Mouse (Mus musculus) hindbrain, embryonic 10.5 days (tissue): Measurements from ENCODE around the gene Adssl1. TPM values are rescaled to one million over a fixed set of nuclear protein-coding genes. Genes with fewer than 3 reads are reported as not detected.

ENCODE experiments used
- DNase-seq: peaks from one replicate; pipeline ENCODE4 v3.0.0-alpha.2; 2017; ENCODE audit warnings: low spot score
- H3K27ac ChIP-seq: fragments of 300-500 bp; sonication (generic); 2 replicates; pipeline ENCODE4 v1.5.1; 2016; ENCODE audit warnings: mild to moderate bottlenecking, moderate library complexity
- H3K27me3 ChIP-seq: fragments of 300-500 bp; sonication (generic); 2 replicates; pipeline ENCODE4 v1.6.1; 2016; ENCODE audit warnings: mild to moderate bottlenecking; ENCODE audit not compliant: poor library complexity, insufficient read depth, severe bottlenecking
- H3K36me3 ChIP-seq: fragments of 300-500 bp; sonication (generic); 2 replicates; pipeline ENCODE4 v1.6.1; 2016; ENCODE audit warnings: mild to moderate bottlenecking, moderate library complexity
- H3K4me1 ChIP-seq: fragments of 300-500 bp; sonication (generic); replicated peaks from 2 replicates; pipeline ENCODE4 v1.6.1; 2016; ENCODE audit warnings: mild to moderate bottlenecking
- H3K4me3 ChIP-seq: fragments of 300-500 bp; sonication (generic); 2 replicates; pipeline ENCODE4 v1.5.1; 2016; ENCODE audit warnings: mild to moderate bottlenecking, moderate library complexity
- H3K9me3 ChIP-seq: fragments of 300-500 bp; sonication (generic); 2 replicates; pipeline ENCODE4 v1.6.1; 2016; ENCODE audit warnings: mild to moderate bottlenecking, moderate library complexity
- WGBS: fragments of 180-500 bp; shearing (Covaris S2); methylation state at CpG from one replicate; pipeline ENCODE4 v1.1.7; 2016; 5-methylcytosine and 5-hydroxymethylcytosine counted together
- polyA plus RNA-seq: library from polyadenylated mRNA; unstranded; fragments of >200 nt; fragmentation: Nextera tagmentation; extraction: Ambion mirVana; gene quantifications from 2 replicates; pipeline ENCODE4 v1.2.1, GENCODE M21; 2016

The Adssl1 gene
- polyA plus RNA-seq, 1 experiment from 2014 or later, result 3.7 TPM

GRCm38 (mm10) chr12:112631472-112631871, 11.6 kb downstream of the Adssl1 start:
- H3K36me3 ChIP-seq, result no peaks in the 10 kb centered on the region
- no peaks in the 10 kb centered on the region for H3K9me3 ChIP-seq
- 0 out of 2 replicates have a peak, but pooled peaks cover 4% of the 10 kb centered on the region for H3K27me3 ChIP-seq
- peaks cover 44% of the 10 kb centered on the region for H3K4me1 ChIP-seq
- no peak overlapping the region for H3K4me3 ChIP-seq
- no peak for DNase-seq
- no peak overlapping the region for H3K27ac ChIP-seq
- 53% methylated on average over 1 of the region's 1 CpGs for WGBS

GRCm38 (mm10) chr12:112632084-112632777, 12.4 kb downstream of the Adssl1 start:
- Histone ChIP-seq H3K4me3 (no peak overlapping the region), H3K4me1 (peaks cover 38% of the 10 kb centered on the region), H3K27ac (0 out of 2 replicates have a peak overlapping the region, but pooled peaks have one; percentile 62), H3K27me3 (0 out of 2 replicates have a peak, but pooled peaks cover 4% of the 10 kb centered on the region), H3K36me3 (no peaks in the 10 kb centered on the region), H3K9me3 (no peaks in the 10 kb centered on the region)
- 74% methylated on average over 11 of the region's 11 CpGs for WGBS
- DNase-seq, result no peak

- Histone ChIP-seq H3K4me1 (peaks cover 38% of the 10 kb centered on the region), H3K27ac (0 out of 2 replicates have a peak overlapping the region, but pooled peaks have one; percentile 1), H3K4me3 (no peak overlapping the region), H3K36me3 (no peaks in the 10 kb centered on the region), H3K27me3 (0 out of 2 replicates have a peak, but pooled peaks cover 4% of the 10 kb centered on the region), H3K9me3 (no peaks in the 10 kb centered on the region)
- DNase-seq, result no peak
- 86% methylated on average over 5 of the region's 5 CpGs for WGBS
These were observed 13.1 kb downstream of the Adssl1 start for GRCm38 (mm10) chr12:112632907-112633306.

GRCm38 (mm10) chr12:112633686-112634085, 13.8 kb downstream of the Adssl1 start:
- H3K9me3 ChIP-seq, result no peaks in the 10 kb centered on the region

GRCm38 (mm10) chr12:112639526-112639925, 19.7 kb downstream of the Adssl1 start:
- 88% methylated on average over 10 of the region's 10 CpGs for WGBS
- no peak overlapping the region for H3K27ac ChIP-seq
- H3K4me1 ChIP-seq, result peaks cover 8% of the 10 kb centered on the region; the same call in 1 of the 2 replicates
- no peak for DNase-seq
- H3K4me3 ChIP-seq, result no peak overlapping the region
- no peaks in the 10 kb centered on the region for H3K27me3 ChIP-seq
- H3K9me3 ChIP-seq, result no peaks in the 10 kb centered on the region
- H3K36me3 ChIP-seq, result no peaks in the 10 kb centered on the region

More at GRCm38 (mm10) chr12:112633686-112634085, 13.8 kb downstream of the Adssl1 start:
- WGBS, result 68% methylated on average over 9 of the region's 9 CpGs
- Histone ChIP-seq H3K4me3 (no peak overlapping the region), H3K27me3 (0 out of 2 replicates have a peak, but pooled peaks cover 4% of the 10 kb centered on the region), H3K27ac (no peak overlapping the region), H3K36me3 (no peaks in the 10 kb centered on the region), H3K4me1 (peaks cover 30% of the 10 kb centered on the region)
- no peak for DNase-seq

GRCm38 (mm10) chr12:112643126-112643525, 23.3 kb downstream of the Adssl1 start:
- WGBS, result 93% methylated on average over 6 of the region's 6 CpGs
- no peak for DNase-seq
- H3K27ac ChIP-seq, result no peak overlapping the region

GRCm38 (mm10) chr12:112644180-112644854, 24.5 kb downstream of the Adssl1 start, which contains the start of gene Siva1:
TSS of gene Siva1 (plus strand) at chr12:112644679.
- no peaks in the 10 kb centered on the region for H3K9me3 ChIP-seq
- H3K27me3 ChIP-seq, result no peaks in the 10 kb centered on the region
- H3K27ac ChIP-seq, result peak within 1 kb of the TSS; percentile 94
- H3K4me1 ChIP-seq, result peaks cover 27% of the 10 kb centered on the region
- DNase-seq, result peak; percentile 99
- WGBS, result 2% methylated on average over 45 of the region's 46 CpGs
- H3K4me3 ChIP-seq, result peak within 1 kb of the TSS; percentile 89
- peaks cover 27% of the 10 kb centered on the region for H3K36me3 ChIP-seq

More at GRCm38 (mm10) chr12:112643126-112643525, 23.3 kb downstream of the Adssl1 start:
- H3K9me3 ChIP-seq, result no peaks in the 10 kb centered on the region
- H3K36me3 ChIP-seq, result peaks cover 15% of the 10 kb centered on the region
- H3K27me3 ChIP-seq, result no peaks in the 10 kb centered on the region
- H3K4me1 ChIP-seq, result peaks cover 27% of the 10 kb centered on the region
- no peak overlapping the region for H3K4me3 ChIP-seq

GRCm38 (mm10) chr12:112644855-112645506, 25.1 kb downstream of the Adssl1 start:
- peaks cover 27% of the 10 kb centered on the region for H3K4me1 ChIP-seq
- peak overlapping the region; percentile 94 for H3K27ac ChIP-seq
- WGBS, result under 1% methylated on average over 75 of the region's 75 CpGs
- peak overlapping the region; percentile 89 for H3K4me3 ChIP-seq
- no peak for DNase-seq
- no peaks in the 10 kb centered on the region for H3K9me3 ChIP-seq
- H3K27me3 ChIP-seq, result no peaks in the 10 kb centered on the region
- H3K36me3 ChIP-seq, result peaks cover 34% of the 10 kb centered on the region

- no peak for DNase-seq
- Histone ChIP-seq H3K4me3 (peak overlapping the region; percentile 89), H3K36me3 (peaks cover 45% of the 10 kb centered on the region), H3K9me3 (no peaks in the 10 kb centered on the region), H3K4me1 (peaks cover 27% of the 10 kb centered on the region), H3K27ac (peak overlapping the region; percentile 94), H3K27me3 (no peaks in the 10 kb centered on the region)
- 65% methylated on average over 6 of the region's 6 CpGs for WGBS
These were observed 26.3 kb downstream of the Adssl1 start for GRCm38 (mm10) chr12:112646139-112646538.

GRCm38 (mm10) chr12:112648081-112648480, 28.2 kb downstream of the Adssl1 start:
- Histone ChIP-seq H3K4me3 (no peak overlapping the region), H3K4me1 (peaks cover 27% of the 10 kb centered on the region), H3K27ac (no peak overlapping the region), H3K9me3 (no peaks in the 10 kb centered on the region), H3K27me3 (no peaks in the 10 kb centered on the region), H3K36me3 (peaks cover 65% of the 10 kb centered on the region)
- 97% methylated on average over 5 of the region's 5 CpGs for WGBS
- no peak for DNase-seq

GRCm38 (mm10) chr12:112651778-112652439, 32.1 kb downstream of the Adssl1 start:
- H3K9me3 ChIP-seq, result no peaks in the 10 kb centered on the region
- WGBS, result 83% methylated on average over 5 of the region's 5 CpGs
- no peak for DNase-seq
- H3K4me3 ChIP-seq, result no peak overlapping the region
- H3K4me1 ChIP-seq, result peaks cover 20% of the 10 kb centered on the region
- peaks cover 100% of the 10 kb centered on the region for H3K36me3 ChIP-seq
- no peak overlapping the region for H3K27ac ChIP-seq
- H3K27me3 ChIP-seq, result no peaks in the 10 kb centered on the region

GRCm38 (mm10) chr12:112653157-112653824, 33.4 kb downstream of the Adssl1 start:
- H3K9me3 ChIP-seq, result no peaks in the 10 kb centered on the region
- no peaks in the 10 kb centered on the region for H3K27me3 ChIP-seq
- H3K27ac ChIP-seq, result no peak overlapping the region
- H3K4me1 ChIP-seq, result peaks cover 19% of the 10 kb centered on the region
- peaks cover 100% of the 10 kb centered on the region for H3K36me3 ChIP-seq
- H3K4me3 ChIP-seq, result no peak overlapping the region
- DNase-seq, result peak; percentile 87
- WGBS, result 65% methylated on average over 7 of the region's 7 CpGs
